Mouse (Mus musculus) frontal cortex, adult (tissue): ENCODE measurements around the gene Aig1.

Experiments used
- ATAC-seq: cut with Nextera tagmentation; 2 replicates; pipeline ENCODE4 v1.9.2; 2017; ENCODE audit warnings: mild to moderate bottlenecking, moderate library complexity, mixed read lengths; ENCODE audit not compliant: low TSS enrichment

Gene Aig1

GRCm38 (mm10) chr10:13641750-13642149 is 227.0 kb downstream of the Aig1 start:
- peak; percentile 89 for ATAC-seq

- ATAC-seq = peak; percentile 72
Measured at GRCm38 (mm10) chr10:13631796-13632195, 237.0 kb downstream of the Aig1 start.

- ATAC-seq = no peak
Measured at GRCm38 (mm10) chr10:13623735-13624134, 245.0 kb downstream of the Aig1 start.

- ATAC-seq = peak; percentile 75
Measured at GRCm38 (mm10) chr10:13600926-13601325, 267.9 kb downstream of the Aig1 start.

GRCm38 (mm10) chr10:13597491-13597890 is 271.3 kb downstream of the Aig1 start:
- ATAC-seq = no peak
